Mouse (Mus musculus): ENCODE results near the gene Wasf1. TPM values are rescaled to one million over a fixed set of nuclear protein-coding genes. Genes with fewer than 3 reads are reported as not detected.

The Wasf1 gene
- polyA plus RNA-seq, 1 experiment from 2014 or later: 38.4 TPM

GRCm38 (mm10) chr10:40969372-40970033 lies 86.2 kb downstream of the Wasf1 start:
- ATAC-seq (ENCODE audit: insufficient number of reproducible peaks, low FRiP score, low TSS enrichment, low read depth): no peak
- peak overlapping the region; percentile 16 for H3K4me3 ChIP-seq (ENCODE audit: low read depth, low read length)

GRCm38 (mm10) chr10:40970601-40971245 lies 87.4 kb downstream of the Wasf1 start:
- WGBS: 88% methylated on average over 12 of the region's 12 CpGs
- Histone ChIP-seq H3K4me3 (ENCODE audit: low read depth, low read length) (no peak overlapping the region), H3K27ac (replicated peaks; ENCODE audit: low read depth, low read length) (no peak overlapping the region), H3K36me3 (ENCODE audit: control insufficient read depth, insufficient read depth, low read length) (no peaks in the 10 kb centered on the region), H3K9ac (ENCODE audit: low read length) (no peak overlapping the region), H3K4me2 (ENCODE audit: low read depth, severe bottlenecking) (no peak overlapping the region), H3K9me3 (ENCODE audit: control insufficient read depth, low read length) (no peaks in the 10 kb centered on the region), H3K27me3 (ENCODE audit: control insufficient read depth, insufficient read depth, low read length) (no peaks in the 10 kb centered on the region), H3K4me1 (ENCODE audit: control insufficient read depth, insufficient read depth, low read length) (peaks cover 3% of the 10 kb centered on the region; the same call in 1 of the 2 replicates)
- DNase-seq (ENCODE audit: low spot score): no peak
- ATAC-seq (ENCODE audit: insufficient number of reproducible peaks, low FRiP score, low TSS enrichment, low read depth): no peak

More at GRCm38 (mm10) chr10:40969372-40970033, 86.2 kb downstream of the Wasf1 start:
- Histone ChIP-seq H3K9ac (ENCODE audit: low read length) (peak overlapping the region; percentile 9; the same call in 1 of the 2 replicates), H3K27me3 (ENCODE audit: control insufficient read depth, insufficient read depth, low read length) (no peaks in the 10 kb centered on the region), H3K4me1 (ENCODE audit: control insufficient read depth, insufficient read depth, low read length) (peaks cover 3% of the 10 kb centered on the region; the same call in 1 of the 2 replicates), H3K4me2 (ENCODE audit: low read depth, severe bottlenecking) (peak overlapping the region; percentile 45), H3K36me3 (ENCODE audit: control insufficient read depth, insufficient read depth, low read length) (no peaks in the 10 kb centered on the region), H3K27ac (replicated peaks; ENCODE audit: low read depth, low read length) (no peak overlapping the region), H3K9me3 (ENCODE audit: control insufficient read depth, low read length) (no peaks in the 10 kb centered on the region)
- WGBS: 9% methylated on average over 16 of the region's 16 CpGs
- DNase-seq (ENCODE audit: low spot score): peak; percentile 69

DNA sequence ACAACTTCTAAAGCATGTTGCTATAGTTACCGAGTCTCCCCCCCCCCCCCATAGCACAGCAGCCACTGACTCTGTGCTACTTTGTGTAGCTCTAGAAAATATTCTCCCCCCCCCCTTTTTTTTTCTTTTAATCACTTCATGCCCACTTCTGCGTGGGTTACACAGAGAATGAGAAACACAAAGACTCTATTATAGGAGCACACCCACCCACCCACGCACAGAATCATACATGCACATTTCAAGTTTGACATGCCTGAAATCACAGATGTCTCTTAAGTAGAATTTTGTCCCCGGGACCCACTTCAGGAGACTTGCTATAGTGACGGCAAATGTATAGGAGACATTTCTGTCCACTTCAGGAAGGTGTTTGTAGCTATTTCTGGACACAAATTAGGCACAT lies 88.0 kb downstream of the Wasf1 start:
- DNase-seq (ENCODE audit: low spot score): no peak
- Histone ChIP-seq H3K4me3 (ENCODE audit: low read depth, low read length) (no peak overlapping the region), H3K27me3 (ENCODE audit: control insufficient read depth, insufficient read depth, low read length) (no peaks in the 10 kb centered on the region), H3K27ac (replicated peaks; ENCODE audit: low read depth, low read length) (no peak overlapping the region), H3K4me2 (ENCODE audit: low read depth, severe bottlenecking) (no peak overlapping the region), H3K36me3 (ENCODE audit: control insufficient read depth, insufficient read depth, low read length) (no peaks in the 10 kb centered on the region), H3K9me3 (ENCODE audit: control insufficient read depth, low read length) (no peaks in the 10 kb centered on the region), H3K4me1 (ENCODE audit: control insufficient read depth, insufficient read depth, low read length) (peaks cover 3% of the 10 kb centered on the region; the same call in 1 of the 2 replicates), H3K9ac (ENCODE audit: low read length) (no peak overlapping the region)
- WGBS: 76% methylated on average over 5 of the region's 5 CpGs
- no peak for ATAC-seq (ENCODE audit: insufficient number of reproducible peaks, low FRiP score, low TSS enrichment, low read depth)

DNA sequence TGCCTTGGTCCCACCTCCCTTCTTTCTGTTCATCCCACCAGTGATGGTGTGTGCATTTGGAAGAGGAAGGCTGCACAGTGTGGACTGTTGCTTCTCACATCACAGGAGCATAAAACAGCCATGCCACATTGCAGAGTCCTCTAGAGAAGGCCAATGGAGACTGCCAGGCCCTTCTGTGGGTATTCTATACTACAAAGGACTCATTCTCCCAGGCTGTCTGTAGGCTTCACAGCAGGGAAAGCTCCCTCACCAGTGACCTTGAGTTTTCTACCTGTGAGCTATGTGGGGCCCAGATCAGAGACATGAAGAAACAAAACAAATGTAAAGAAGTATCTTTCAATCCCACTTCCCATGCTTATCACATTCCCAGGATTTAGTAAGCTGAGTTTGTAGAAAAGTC lies 100.5 kb downstream of the Wasf1 start:
- no peak overlapping the region for H3K27ac ChIP-seq (replicated peaks; ENCODE audit: low read depth, low read length)
- H3K9ac ChIP-seq (ENCODE audit: low read length): no peak overlapping the region

GRCm38 (mm10) chr10:40984600-40984999 lies 101.3 kb downstream of the Wasf1 start:
- Histone ChIP-seq H3K9ac (ENCODE audit: low read length) (no peak overlapping the region), H3K36me3 (ENCODE audit: control insufficient read depth, insufficient read depth, low read length) (no peaks in the 10 kb centered on the region), H3K4me2 (ENCODE audit: low read depth, severe bottlenecking) (no peak overlapping the region), H3K9me3 (ENCODE audit: control insufficient read depth, low read length) (no peaks in the 10 kb centered on the region), H3K4me3 (ENCODE audit: low read depth, low read length) (no peak overlapping the region), H3K27me3 (ENCODE audit: control insufficient read depth, insufficient read depth, low read length) (no peaks in the 10 kb centered on the region), H3K27ac (replicated peaks; ENCODE audit: low read depth, low read length) (no peak overlapping the region), H3K4me1 (ENCODE audit: control insufficient read depth, insufficient read depth, low read length) (no peaks in the 10 kb centered on the region)
- WGBS: 85% methylated on average over 3 of the region's 3 CpGs
- no peak for DNase-seq (ENCODE audit: low spot score)
- ATAC-seq (ENCODE audit: insufficient number of reproducible peaks, low FRiP score, low TSS enrichment, low read depth): no peak

More for the DNA sequence above, 100.5 kb downstream of the Wasf1 start:
- DNase-seq (ENCODE audit: low spot score) (no peak), ATAC-seq (ENCODE audit: insufficient number of reproducible peaks, low FRiP score, low TSS enrichment, low read depth) (no peak)
- Histone ChIP-seq H3K4me3 (ENCODE audit: low read depth, low read length) (no peak overlapping the region), H3K36me3 (ENCODE audit: control insufficient read depth, insufficient read depth, low read length) (no peaks in the 10 kb centered on the region), H3K9me3 (ENCODE audit: control insufficient read depth, low read length) (no peaks in the 10 kb centered on the region), H3K27me3 (ENCODE audit: control insufficient read depth, insufficient read depth, low read length) (no peaks in the 10 kb centered on the region), H3K4me2 (ENCODE audit: low read depth, severe bottlenecking) (no peak overlapping the region), H3K4me1 (ENCODE audit: control insufficient read depth, insufficient read depth, low read length) (no peaks in the 10 kb centered on the region)

DNA sequence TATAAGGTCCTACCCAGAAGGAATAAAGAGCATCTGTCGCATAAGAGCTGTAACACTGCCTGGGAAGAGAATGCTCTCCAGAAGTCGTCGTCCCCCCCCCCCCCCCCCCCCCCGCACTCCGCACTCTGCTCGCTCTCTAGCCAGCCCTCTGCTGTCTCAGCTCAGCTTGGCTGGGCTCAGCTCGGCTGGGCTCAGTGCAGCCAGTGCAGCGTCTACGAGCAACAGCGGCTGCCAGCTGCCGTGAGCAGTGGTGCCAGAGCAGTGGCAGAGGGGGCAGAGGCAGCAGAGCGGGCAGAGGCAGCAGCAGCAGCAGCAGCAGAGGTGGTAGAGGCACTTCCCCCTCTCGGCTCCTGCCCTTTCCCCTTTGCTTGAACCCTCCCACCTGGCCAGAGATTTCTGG lies 102.1 kb downstream of the Wasf1 start:
- H3K9ac ChIP-seq (ENCODE audit: low read length): 0 out of 2 replicates have a peak overlapping the region, but pooled peaks have one; percentile 40

More for the DNA sequence above, 102.1 kb downstream of the Wasf1 start:
- Histone ChIP-seq H3K4me1 (ENCODE audit: control insufficient read depth, insufficient read depth, low read length) (no peaks in the 10 kb centered on the region), H3K36me3 (ENCODE audit: control insufficient read depth, insufficient read depth, low read length) (no peaks in the 10 kb centered on the region), H3K27ac (replicated peaks; ENCODE audit: low read depth, low read length) (no peak overlapping the region), H3K4me2 (ENCODE audit: low read depth, severe bottlenecking) (peak overlapping the region; percentile 29; the same call in 1 of the 2 replicates), H3K4me3 (ENCODE audit: low read depth, low read length) (no peak overlapping the region), H3K27me3 (ENCODE audit: control insufficient read depth, insufficient read depth, low read length) (no peaks in the 10 kb centered on the region), H3K9me3 (ENCODE audit: control insufficient read depth, low read length) (no peaks in the 10 kb centered on the region)
- WGBS: 48% methylated on average over 8 of the region's 13 CpGs
- no peak for ATAC-seq (ENCODE audit: insufficient number of reproducible peaks, low FRiP score, low TSS enrichment, low read depth)
- no peak for DNase-seq (ENCODE audit: low spot score)

Other genes with a start within 250 kb of the Wasf1 start
- 1.2 and 1.3 TPM in 2 replicates for gene Mettl24, start 200.2 kb upstream of the Wasf1 start, polyA plus RNA-seq (2014; fragmentation: Nextera tagmentation; extraction: Ambion mirVana)
- 39.8 and 44.2 TPM in 2 replicates for gene Cdc40, start 164 bp upstream of the Wasf1 start, polyA plus RNA-seq (2014; fragmentation: Nextera tagmentation; extraction: Ambion mirVana)
- not detected in 2 replicates for gene Gpr6, start 188.8 kb downstream of the Wasf1 start, polyA plus RNA-seq (2014; fragmentation: Nextera tagmentation; extraction: Ambion mirVana)